In the genomic region with DNA sequence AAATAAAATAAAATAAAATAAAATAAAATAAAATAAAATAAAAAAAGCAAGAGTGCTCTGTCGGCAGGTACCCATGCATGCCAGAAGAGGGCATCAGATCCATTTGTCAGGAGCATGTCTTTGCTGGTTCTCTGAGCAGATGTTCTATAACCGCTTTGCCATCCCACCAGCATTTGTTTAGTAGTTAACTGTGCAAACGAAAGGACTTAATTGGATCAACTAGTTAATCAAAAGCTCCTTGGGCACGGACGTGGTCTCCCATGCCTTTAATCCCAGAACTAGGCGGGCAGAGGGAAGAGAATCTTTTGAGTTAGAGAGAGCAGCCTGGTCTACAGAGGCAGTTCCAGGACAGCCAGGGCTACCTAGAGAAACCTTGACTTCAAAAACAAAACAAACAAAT, we compare ENCODE assay signal across 8 mouse cellular contexts. TPM values are rescaled to one million over a fixed set of nuclear protein-coding genes. Genes with fewer than 3 reads are reported as not detected.
DNase-seq lines count a peak whose midpoint lies in the region; ATAC-seq and TF ChIP-seq lines count a peak whose summit lies in the region.

No protein-coding gene starts in this region.

- no peaks in the 10 kb centered on the region for H3K36me3 ChIP-seq in thymus, adult 2 months (ENCODE audit: control insufficient read depth, insufficient read depth, low read length)
- H3K36me3 ChIP-seq in hindbrain, postnatal 0 days (ENCODE audit: insufficient read depth, low read length), result no peaks in the 10 kb centered on the region
- no peaks in the 10 kb centered on the region for H3K36me3 ChIP-seq in midbrain, embryonic 14.5 days (ENCODE audit: control insufficient read depth, insufficient read depth, low read length)

- no peak for ATAC-seq in hindbrain, postnatal 0 days
- ATAC-seq in midbrain, embryonic 14.5 days (ENCODE audit: low FRiP score, low TSS enrichment), result no peak
- ATAC-seq in erythroblast, adult 5-6 weeks (replicated peaks; ENCODE audit: low FRiP score, poor library complexity, severe bottlenecking), result no peak

- no peak for TF ChIP-seq CTCF in thymus, adult 2 months (IDR thresholded peaks at IDR 0.05; ENCODE audit: borderline replicate concordance, control insufficient read depth, extremely low read depth, insufficient read depth, low read length, poor library complexity)
- peak; percentile 66 for TF ChIP-seq CTCF in hindbrain, postnatal 0 days (IDR thresholded peaks at IDR 0.05; ENCODE audit: low read depth)

- no peaks in the 10 kb centered on the region for H3K9me3 ChIP-seq in hindbrain, postnatal 0 days (ENCODE audit: low read length)
- no peaks in the 10 kb centered on the region for H3K9me3 ChIP-seq in midbrain, embryonic 14.5 days (ENCODE audit: control insufficient read depth, low read length)

- H3K27me3 ChIP-seq in thymus, adult 2 months (ENCODE audit: control insufficient read depth, insufficient read depth, low read length), result peaks cover 2% of the 10 kb centered on the region; the same call in 1 of the 2 replicates
- peaks cover 69% of the 10 kb centered on the region for H3K27me3 ChIP-seq in hindbrain, postnatal 0 days (ENCODE audit: insufficient read depth, low read length)
- H3K27me3 ChIP-seq in midbrain, embryonic 14.5 days (ENCODE audit: control insufficient read depth, insufficient read depth, low read length), result peaks cover 68% of the 10 kb centered on the region

- H3K4me1 ChIP-seq in thymus, adult 2 months (replicated peaks; ENCODE audit: control insufficient read depth, insufficient read depth, low read length), result peaks cover 9% of the 10 kb centered on the region
- H3K4me1 ChIP-seq in hindbrain, postnatal 0 days (ENCODE audit: insufficient read depth, low read length), result no peaks in the 10 kb centered on the region
- no peaks in the 10 kb centered on the region for H3K4me1 ChIP-seq in midbrain, embryonic 14.5 days (ENCODE audit: control insufficient read depth, insufficient read depth, low read length)

- H3K4me2 ChIP-seq in hindbrain, postnatal 0 days (ENCODE audit: low read depth, low read length), result no peak overlapping the region
- no peak overlapping the region for H3K4me2 ChIP-seq in midbrain, embryonic 14.5 days (ENCODE audit: low read length)

- H3K4me3 ChIP-seq in thymus, adult 2 months (ENCODE audit: control insufficient read depth, insufficient read depth, low read length), result no peak overlapping the region
- no peak overlapping the region for H3K4me3 ChIP-seq in hindbrain, postnatal 0 days (ENCODE audit: low read length)
- H3K4me3 ChIP-seq in midbrain, embryonic 14.5 days (replicated peaks; ENCODE audit: low read depth, low read length), result no peak overlapping the region

- DNase-seq in adrenal gland, postnatal 14 days, result peak; percentile 35
- DNase-seq in adrenal gland, postnatal 25 days, result no peak
- DNase-seq in thymus, adult 2 months, result peak; percentile 32
- DNase-seq in thymus, adult 18-20 months, result no peak
- DNase-seq in hindbrain, postnatal 0 days (ENCODE audit: low spot score), result peak; percentile 57
- DNase-seq in midbrain, embryonic 14.5 days, result peak; percentile 76
- no peak for DNase-seq in cerebellum, adult 8-10 months

- no peak overlapping the region for H3K27ac ChIP-seq in thymus, adult 2 months (ENCODE audit: control insufficient read depth, insufficient read depth, low read length)
- H3K27ac ChIP-seq in hindbrain, postnatal 0 days, result no peak overlapping the region
- no peak overlapping the region for H3K27ac ChIP-seq in midbrain, embryonic 14.5 days (replicated peaks; ENCODE audit: low read depth, low read length)

- no peak overlapping the region for H3K9ac ChIP-seq in hindbrain, postnatal 0 days (replicated peaks; ENCODE audit: low read length)
- no peak overlapping the region for H3K9ac ChIP-seq in midbrain, embryonic 14.5 days (replicated peaks; ENCODE audit: low read length)

- TF ChIP-seq POLR2A in thymus, adult 2 months (IDR thresholded peaks at IDR 0.05; ENCODE audit: control insufficient read depth, extremely low read depth, insufficient read depth, low read length, poor library complexity), result no peak

- 14% methylated on average over 6 of the region's 6 CpGs for WGBS in thymus, adult 2 months
- WGBS in hindbrain, postnatal 0 days, result under 1% methylated on average over 6 of the region's 6 CpGs
- 1% methylated on average over 6 of the region's 6 CpGs for WGBS in midbrain, embryonic 14.5 days

RNA-seq across cellular contexts. Expression of gene Fcgr1, which starts 33.4 kb away (rescaled TPM):
- 0.56 and 1.3 TPM in 2 replicates for total RNA-seq in adrenal gland, postnatal 14 days (2021)
- total RNA-seq in adrenal gland, postnatal 25 days (2021), result 1.0 and 1.4 TPM in 2 replicates
- polyA plus RNA-seq in thymus, adult 2 months (2012; rRNA removed), result 3.8 and 6.8 TPM in 2 replicates
- 2.6 and 8.4 TPM in 2 replicates for total RNA-seq in hindbrain, postnatal 0 days (2014; rRNA removed)
- polyA plus RNA-seq in hindbrain, postnatal 0 days (2015; fragmentation: Nextera tagmentation; extraction: Ambion mirVana), result 2.1 and 2.4 TPM in 2 replicates
- 0.27 and 4.8 TPM in 2 replicates for polyA plus RNA-seq in midbrain, embryonic 14.5 days (2014; fragmentation: Nextera tagmentation; extraction: Ambion mirVana)
- 9.0 and 10.8 TPM in 2 replicates for total RNA-seq in erythroblast, adult 5-6 weeks (2015; ENCODE audit: low replicate concordance)
- total RNA-seq in erythroblast, adult 5-6 weeks (2017; ENCODE audit: low replicate concordance), result 4.0 and 4.5 TPM in 2 replicates

RNA-seq across cellular contexts. Expression of gene Hist2h2bb, which starts 57.6 kb away (rescaled TPM):
- total RNA-seq in adrenal gland, postnatal 14 days (2021), result 370 and 432 TPM in 2 replicates
- total RNA-seq in adrenal gland, postnatal 25 days (2021), result 138 and 170 TPM in 2 replicates
- 163 and 177 TPM in 2 replicates for polyA plus RNA-seq in thymus, adult 2 months (2012; rRNA removed)
- total RNA-seq in hindbrain, postnatal 0 days (2014; rRNA removed), result 234 and 397 TPM in 2 replicates
- 1.4 and 2.4 TPM in 2 replicates for polyA plus RNA-seq in hindbrain, postnatal 0 days (2015; fragmentation: Nextera tagmentation; extraction: Ambion mirVana)
- 4.9 and 5.4 TPM in 2 replicates for polyA plus RNA-seq in midbrain, embryonic 14.5 days (2014; fragmentation: Nextera tagmentation; extraction: Ambion mirVana)
- total RNA-seq in erythroblast, adult 5-6 weeks (2015; ENCODE audit: low replicate concordance), result 715 and 759 TPM in 2 replicates
- total RNA-seq in erythroblast, adult 5-6 weeks (2017; ENCODE audit: low replicate concordance), result 2,995 and 4,039 TPM in 2 replicates

RNA-seq across cellular contexts. Expression of gene Hist2h3b, which starts 58.7 kb away (rescaled TPM):
- total RNA-seq in adrenal gland, postnatal 14 days (2021), result 357 and 406 TPM in 2 replicates
- 114 and 165 TPM in 2 replicates for total RNA-seq in adrenal gland, postnatal 25 days (2021)
- 1,135 and 1,442 TPM in 2 replicates for polyA plus RNA-seq in thymus, adult 2 months (2012; rRNA removed)
- total RNA-seq in hindbrain, postnatal 0 days (2014; rRNA removed), result 1,585 and 2,263 TPM in 2 replicates
- polyA plus RNA-seq in hindbrain, postnatal 0 days (2015; fragmentation: Nextera tagmentation; extraction: Ambion mirVana), result 15.7 and 22.9 TPM in 2 replicates
- 19.3 and 20.1 TPM in 2 replicates for polyA plus RNA-seq in midbrain, embryonic 14.5 days (2014; fragmentation: Nextera tagmentation; extraction: Ambion mirVana)
- 373 and 489 TPM in 2 replicates for total RNA-seq in erythroblast, adult 5-6 weeks (2015; ENCODE audit: low replicate concordance)
- total RNA-seq in erythroblast, adult 5-6 weeks (2017; ENCODE audit: low replicate concordance), result 312 and 340 TPM in 2 replicates

Comparison
In these comparisons a context has a peak if more than half of its experiments do, and no peak if none do; other contexts are left out.
1. DNase-seq: peak in adrenal gland, postnatal 14 days (single experiment), thymus, adult 2 months (single experiment), hindbrain, postnatal 0 days (single experiment) and midbrain, embryonic 14.5 days (single experiment); none in adrenal gland, postnatal 25 days (single experiment), thymus, adult 18-20 months (0 of 2) and cerebellum, adult 8-10 months (single experiment).